Mouse (Mus musculus) common myeloid progenitor, adult 5-6 weeks (primary cell): ENCODE data around the gene Tcp11x2. TPM values are rescaled to one million over a fixed set of nuclear protein-coding genes. Genes with fewer than 3 reads are reported as not detected.

Experiments
- ATAC-seq: replicated peaks from 2 replicates; pipeline ENCODE4 v1.8.0; 2016; ENCODE audit warnings: low read depth, mild to moderate bottlenecking, moderate TSS enrichment, inconsistent platforms; ENCODE audit not compliant: poor library complexity, severe bottlenecking
- total RNA-seq: library from RNA; stranded (forward); fragments of 200-1000, 187-1606 nt; gene quantifications from 2 replicates; pipeline ENCODE4 v1.2.3, GENCODE M21; 2017

Tcp11x2 gene
- total RNA-seq: not detected in 2 replicates

GRCm38 (mm10) chrX:135693633-135694032, at the start of gene Tcp11x2:
TSS of gene Tcp11x2 (minus strand) at chrX:135693790.
- no peak for ATAC-seq

- ATAC-seq: peak; percentile 5; the same call in 1 of the 2 replicates
Observed at GRCm38 (mm10) chrX:135743056-135743355, 49.4 kb upstream of the Tcp11x2 start.

- peak; percentile 100 for ATAC-seq
Observed at GRCm38 (mm10) chrX:135742304-135743055, 48.9 kb upstream of the Tcp11x2 start, which contains the start of the genes Armcx5 and Gprasp1. TSS of gene Armcx5 (plus strand) at chrX:135742733. TSS of gene Gprasp1 (plus strand) at chrX:135742733.

- no peak for ATAC-seq
Observed at GRCm38 (mm10) chrX:135738730-135739520, 45.3 kb upstream of the Tcp11x2 start.

GRCm38 (mm10) chrX:135725161-135725560, 31.6 kb upstream of the Tcp11x2 start, which contains the start of gene Tmsb15a:
TSS of gene Tmsb15a (minus strand) at chrX:135725261.
- ATAC-seq: no peak

GRCm38 (mm10) chrX:135712845-135713244, 19.3 kb upstream of the Tcp11x2 start:
- no peak for ATAC-seq

GRCm38 (mm10) chrX:135704349-135704748, 10.8 kb upstream of the Tcp11x2 start:
- ATAC-seq: no peak

GRCm38 (mm10) chrX:135703111-135703510, 9.5 kb upstream of the Tcp11x2 start:
- ATAC-seq: no peak

- no peak for ATAC-seq
Observed at GRCm38 (mm10) chrX:135687802-135688201, 5.8 kb downstream of the Tcp11x2 start.

- no peak for ATAC-seq
Observed at GRCm38 (mm10) chrX:135681858-135682257, 11.7 kb downstream of the Tcp11x2 start.

- peak; percentile 54 for ATAC-seq
Observed at GRCm38 (mm10) chrX:135652173-135652772, 41.3 kb downstream of the Tcp11x2 start.

- ATAC-seq: no peak
Observed at GRCm38 (mm10) chrX:135627605-135628004, 66.0 kb downstream of the Tcp11x2 start, which contains the start of gene Prame. TSS of gene Prame (minus strand) at chrX:135627705.

Other genes starting within 250 kb of the Tcp11x2 start
- not detected in 2 replicates for gene AV320801, start 199.2 kb downstream of the Tcp11x2 start, total RNA-seq
- 0.05 and 0.87 TPM in 2 replicates for gene Nxf7, start 95.0 kb downstream of the Tcp11x2 start, total RNA-seq
- not detected in 2 replicates for gene Prame, start 66.1 kb downstream of the Tcp11x2 start, total RNA-seq
- not detected in 2 replicates for gene Tmsb15a, start 31.5 kb upstream of the Tcp11x2 start, total RNA-seq
- gene Armcx5, start 48.9 kb upstream of the Tcp11x2 start, total RNA-seq: 9.9 and 11.7 TPM in 2 replicates
- gene Gprasp1, start 48.9 kb upstream of the Tcp11x2 start, total RNA-seq: 31.2 and 45.9 TPM in 2 replicates
- gene Bhlhb9, start 103.8 kb upstream of the Tcp11x2 start, total RNA-seq: 32.7 and 45.9 TPM in 2 replicates
- gene Gprasp2, start 145.2 kb upstream of the Tcp11x2 start, total RNA-seq: 2.0 and 2.3 TPM in 2 replicates